Mouse (Mus musculus): Measurements from ENCODE around the gene P2rx6. TPM values are rescaled to one million over a fixed set of nuclear protein-coding genes. Genes with fewer than 3 reads are reported as not detected.
A peak's percentile ranks its signal among the peaks of the same experiment; 100 is the strongest.
"Not testable (repeated sequence)": the region's sequence is repeated elsewhere in the genome, so short reads cannot be mapped to it uniquely, and the experiment has no call there.

P2rx6 gene
- total RNA-seq, 2 experiments from 2014 or later = 0.36 to 0.68 TPM

DNA sequence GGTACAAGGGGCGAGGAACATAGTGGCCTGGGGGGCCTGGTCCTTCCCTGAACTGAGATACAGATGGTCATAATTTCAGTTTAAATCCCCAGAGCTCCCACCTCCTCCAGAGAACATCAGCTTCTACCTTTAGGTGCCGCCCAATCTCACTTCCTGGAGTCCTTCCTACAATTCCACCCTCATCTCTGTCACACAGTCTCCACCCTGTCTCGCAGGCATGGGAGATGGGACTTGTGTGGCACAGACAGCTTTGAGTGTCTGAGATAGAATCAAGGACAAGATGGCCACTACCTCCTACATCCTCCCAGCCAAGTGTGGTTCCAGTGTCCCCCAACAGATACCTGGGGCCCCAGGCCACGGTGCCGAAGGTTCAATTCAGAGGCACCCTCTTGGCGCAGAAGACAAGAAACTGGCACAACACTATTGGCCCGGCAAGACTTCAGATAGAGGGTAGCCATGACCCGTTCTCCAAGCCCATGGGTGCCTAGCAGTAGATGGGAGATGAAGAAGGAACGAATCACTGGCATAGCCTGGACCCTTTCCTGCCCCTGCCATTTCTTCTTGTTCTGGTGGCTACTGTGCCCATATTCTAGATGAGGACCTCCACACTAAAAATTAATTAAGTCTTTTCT is 2.2 kb upstream of the P2rx6 start:
- no peak for DNase-seq
- intact Hi-C loops (cut with DNase I) = loop anchor here (5.0 kb wide), 1 partner anchor 58 kb away; the partner anchor contains the start of gene Smpd4

DNA sequence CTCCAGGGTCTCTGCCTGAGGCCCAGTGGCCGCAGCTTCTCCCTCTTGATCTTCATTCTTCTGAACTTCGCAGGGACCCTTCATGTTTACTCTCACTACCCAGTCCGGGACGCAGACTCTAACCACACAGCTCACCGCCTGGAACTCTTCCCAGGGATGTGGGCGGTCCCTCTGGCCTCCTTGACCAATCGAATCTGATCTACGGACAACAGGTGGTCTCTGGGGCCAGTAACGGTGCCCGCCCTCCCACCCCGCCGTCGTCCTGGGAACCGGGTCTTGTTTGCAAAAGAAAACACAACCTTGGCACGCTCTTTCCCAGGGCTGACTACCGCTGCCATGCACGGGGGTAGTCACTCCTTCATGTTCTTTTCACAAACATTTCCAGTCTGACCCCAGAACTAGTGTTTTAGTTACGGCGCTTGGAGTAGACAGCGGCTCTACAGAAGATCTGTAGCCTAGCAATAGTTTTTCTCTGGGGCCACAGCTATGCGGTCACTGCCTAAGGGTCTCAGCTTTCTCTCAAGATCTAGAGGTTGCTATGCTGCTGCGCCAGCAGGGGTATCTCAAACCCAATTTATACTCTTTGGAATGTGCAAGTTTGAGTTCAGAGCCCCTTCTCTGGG is 446 bp upstream of the P2rx6 start, which contains the start of gene Lrrc74b:
Lrrc74b (minus strand) TSS at position 120 of the 623 bp plus-strand sequence.
- DNase-seq = peak; percentile 73
- intact Hi-C loops (cut with DNase I) = no loop called here

DNA sequence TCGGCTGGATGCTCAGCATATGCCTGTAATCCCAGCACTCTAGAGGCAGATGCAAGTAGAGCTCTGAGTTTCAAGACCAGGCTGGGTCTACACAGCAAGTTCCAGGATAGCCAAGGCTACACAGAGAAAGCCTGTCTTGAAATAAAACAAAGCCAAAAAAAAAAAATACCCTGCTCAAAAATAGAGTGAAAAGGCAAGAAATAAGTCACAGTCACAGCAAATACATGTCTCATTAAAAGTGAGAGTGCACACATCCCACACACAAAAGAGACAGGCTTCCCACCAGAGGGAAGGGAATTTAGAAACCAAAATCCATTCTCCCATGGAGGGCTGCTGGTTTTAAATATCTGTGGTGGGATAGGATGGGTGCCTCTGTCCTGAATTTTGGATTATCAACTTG is 1.9 kb downstream of the P2rx6 start:
- DNase-seq = no peak
- intact Hi-C loops (cut with DNase I) = no loop called here

DNA sequence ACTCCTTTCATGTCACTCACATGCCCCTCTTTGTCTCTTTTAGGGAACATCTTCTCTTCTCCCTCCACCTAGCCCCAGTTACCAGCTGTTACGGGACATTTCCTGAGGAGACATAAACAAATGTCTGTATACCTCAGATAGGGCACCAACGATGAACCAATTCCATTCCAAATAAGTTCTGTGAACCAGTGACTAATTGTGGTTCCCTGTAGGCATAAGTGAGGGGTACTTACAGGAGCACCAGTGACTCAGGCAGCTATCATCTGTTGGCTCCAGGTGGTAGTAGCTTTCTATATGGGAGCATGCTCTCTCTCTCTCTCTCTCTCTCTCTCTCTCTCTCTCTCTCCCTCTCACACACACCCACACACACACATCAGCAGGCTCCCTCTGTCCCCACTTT is 2.5 kb downstream of the P2rx6 start:
- no peak for DNase-seq
- intact Hi-C loops (cut with DNase I) = no loop called here

DNA sequence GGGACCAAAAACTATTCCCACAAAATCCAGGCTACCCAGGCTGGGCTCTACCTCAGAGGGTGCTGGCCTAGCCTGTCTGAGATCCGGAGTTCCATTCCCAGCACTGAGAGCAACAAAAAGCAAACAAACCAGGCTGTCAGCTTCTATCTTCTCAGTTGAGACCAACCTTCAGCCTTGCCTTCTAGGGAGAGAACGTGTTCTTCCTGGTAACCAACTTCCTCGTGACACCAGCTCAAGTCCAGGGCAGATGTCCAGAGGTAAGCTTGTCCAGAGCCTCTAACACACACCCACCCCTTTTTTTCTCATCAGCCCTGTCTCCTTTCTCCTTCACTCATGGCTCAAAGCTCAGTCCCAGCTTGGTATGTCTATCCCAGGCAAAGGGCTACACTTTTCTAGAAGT is 3.1 kb downstream of the P2rx6 start:
- intact Hi-C loops (cut with DNase I) = no loop called here
- DNase-seq = no peak

DNA sequence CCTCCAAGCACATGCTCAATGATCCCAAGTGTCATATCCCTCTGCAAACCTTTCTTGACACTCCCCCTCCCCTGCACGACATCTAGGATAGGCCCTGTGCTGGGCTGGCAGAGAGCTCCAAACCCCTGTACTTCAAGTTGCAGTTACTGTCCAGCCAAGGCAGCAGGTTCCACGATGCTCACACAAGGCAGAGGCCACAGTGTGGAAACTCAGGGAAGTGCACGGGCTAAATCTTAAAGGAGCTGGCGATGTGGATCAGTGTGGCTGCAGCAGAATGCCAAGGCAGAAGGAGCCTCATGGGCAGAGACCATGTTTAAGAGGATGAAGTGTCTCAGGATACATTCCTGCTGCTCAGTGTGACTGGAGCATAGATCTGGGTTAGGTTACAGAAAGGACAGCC is 4.5 kb downstream of the P2rx6 start:
- intact Hi-C loops (cut with DNase I) = no loop called here
- no peak for DNase-seq

DNA sequence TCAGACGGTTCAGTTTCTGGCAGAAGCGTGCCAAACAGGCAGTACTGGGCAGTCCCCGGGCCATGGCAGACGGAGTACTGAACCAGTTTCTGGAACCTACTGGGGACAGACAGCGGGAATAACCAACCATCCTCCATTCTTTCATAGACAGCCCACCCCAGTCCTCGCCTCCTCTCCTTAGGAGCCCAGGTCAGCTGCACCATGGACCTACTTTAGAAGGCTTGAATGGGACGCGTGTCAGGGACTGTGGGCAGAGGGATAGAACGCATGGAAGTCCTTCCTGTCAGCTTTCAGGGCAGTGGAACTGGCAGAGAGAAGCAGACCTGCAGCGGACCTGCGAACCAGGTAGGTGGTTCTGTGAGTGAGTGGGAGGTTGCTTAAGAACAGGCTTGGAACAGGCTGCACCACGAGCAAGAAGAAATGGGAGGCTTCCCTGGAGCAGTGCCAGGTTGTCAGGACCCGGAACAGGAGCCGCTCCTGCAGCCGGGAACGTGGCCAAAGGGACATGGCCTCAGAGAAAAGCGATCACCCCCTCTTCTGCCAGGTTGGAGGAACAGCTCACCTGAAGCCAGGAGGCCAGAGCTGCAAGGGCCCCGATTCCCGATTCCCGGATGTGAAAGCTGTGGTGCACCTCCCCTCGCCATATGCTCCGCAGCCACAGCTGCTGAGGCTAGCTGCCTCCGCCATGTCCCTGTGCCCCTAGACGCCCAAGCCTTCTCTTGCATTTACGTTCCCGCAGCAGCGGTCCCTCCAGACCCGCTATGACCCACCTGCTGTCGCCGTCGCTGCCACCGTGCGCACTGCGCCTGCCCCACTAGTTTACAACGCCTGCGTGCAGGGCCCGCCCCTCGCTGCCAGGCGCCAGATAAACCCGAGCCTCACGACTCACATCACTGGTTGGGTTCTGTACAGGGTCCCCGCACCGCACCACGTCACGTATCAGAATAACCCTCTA is 14.5 kb downstream of the P2rx6 start:
- intact Hi-C loops (cut with DNase I) = no loop called here
- peak; percentile 84 for DNase-seq

DNA sequence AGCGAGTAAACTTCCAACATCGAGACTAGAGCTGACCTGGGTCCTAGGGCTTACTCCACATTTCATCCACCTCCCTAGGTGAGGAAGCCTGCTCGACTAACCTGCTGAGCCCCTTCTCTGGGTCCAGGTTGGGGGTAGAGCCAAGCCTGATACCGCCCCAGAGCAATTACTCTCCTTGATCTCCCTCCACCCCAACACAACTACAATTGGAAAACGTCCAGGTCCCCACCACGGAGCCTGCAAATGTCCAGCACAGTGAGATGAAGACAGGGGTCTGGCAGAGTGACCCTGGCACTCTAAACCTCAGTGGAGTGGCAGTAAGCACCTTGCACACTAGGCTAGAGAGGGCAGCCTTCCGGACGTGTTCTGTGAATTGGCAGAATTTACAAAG is 15.1 kb downstream of the P2rx6 start:
- intact Hi-C loops (cut with DNase I) = no loop called here
- no peak for DNase-seq

DNA sequence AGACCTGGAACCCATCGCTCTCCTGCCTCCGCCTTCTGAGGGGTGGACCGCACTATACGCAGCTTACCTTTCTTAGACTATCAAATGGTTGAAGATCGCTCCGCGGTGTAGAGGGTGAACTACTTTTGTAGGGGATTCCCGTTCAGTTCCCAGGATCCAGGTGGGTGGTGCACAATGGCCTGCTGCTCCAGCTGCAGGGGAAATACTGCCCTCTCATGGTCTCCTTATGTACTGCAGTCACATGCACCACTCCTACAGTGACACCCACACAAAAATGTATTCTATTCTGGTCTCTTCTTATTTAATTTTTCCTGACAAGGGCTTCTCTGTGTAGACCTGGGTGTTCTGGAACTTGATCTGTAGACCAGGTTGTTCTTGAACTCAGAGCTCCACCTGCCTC is 21.4 kb downstream of the P2rx6 start, which contains the start of gene Slc7a4:
Slc7a4 (minus strand) TSS at position 151 of the 400 bp plus-strand sequence.
- intact Hi-C loops (cut with DNase I) = no loop called here

DNA sequence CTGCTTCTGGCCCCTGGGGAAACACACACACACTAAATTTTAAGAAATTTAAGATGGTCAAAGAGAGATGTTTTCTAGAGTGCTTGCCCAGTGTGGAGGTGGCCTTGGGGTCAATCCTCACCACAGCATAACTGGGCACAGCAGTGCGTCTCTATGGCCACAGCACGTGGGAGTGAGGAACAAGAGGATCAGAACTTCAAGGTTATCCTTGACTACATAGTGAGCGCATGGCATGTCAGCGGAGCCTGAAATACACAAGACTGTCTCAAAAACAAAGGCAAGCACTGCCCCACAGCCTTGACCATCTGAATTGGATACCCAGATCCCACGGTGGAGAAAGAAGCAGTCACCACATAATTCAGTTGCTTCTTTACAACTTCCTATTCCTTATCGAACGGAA is 22.9 kb downstream of the P2rx6 start:
- DNase-seq = no peak
- intact Hi-C loops (cut with DNase I) = no loop called here

More for the DNA sequence above, 21.4 kb downstream of the P2rx6 start, which contains the start of gene Slc7a4:
- DNase-seq = no peak

DNA sequence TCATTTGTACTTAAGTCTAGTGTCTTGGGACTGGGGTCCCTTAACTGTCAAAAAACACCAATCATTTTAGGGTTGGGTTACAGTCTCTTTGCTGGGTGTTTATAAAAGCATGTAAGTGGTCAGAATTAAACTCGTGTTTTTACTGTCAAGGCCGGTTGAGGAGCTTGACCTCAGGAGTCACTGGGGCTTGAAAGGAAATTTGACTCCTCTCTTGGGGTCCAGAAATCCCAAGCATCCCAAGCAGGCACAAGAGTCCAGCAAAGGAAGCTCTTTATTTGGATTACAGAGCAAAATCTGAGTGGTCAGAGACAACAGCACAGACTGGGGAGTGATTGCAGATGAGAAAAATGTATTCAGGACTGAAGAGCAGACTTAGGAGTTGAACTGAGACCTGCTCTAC is 29.0 kb downstream of the P2rx6 start:
- DNase-seq = no peak
- intact Hi-C loops (cut with DNase I) = no loop called here

DNA sequence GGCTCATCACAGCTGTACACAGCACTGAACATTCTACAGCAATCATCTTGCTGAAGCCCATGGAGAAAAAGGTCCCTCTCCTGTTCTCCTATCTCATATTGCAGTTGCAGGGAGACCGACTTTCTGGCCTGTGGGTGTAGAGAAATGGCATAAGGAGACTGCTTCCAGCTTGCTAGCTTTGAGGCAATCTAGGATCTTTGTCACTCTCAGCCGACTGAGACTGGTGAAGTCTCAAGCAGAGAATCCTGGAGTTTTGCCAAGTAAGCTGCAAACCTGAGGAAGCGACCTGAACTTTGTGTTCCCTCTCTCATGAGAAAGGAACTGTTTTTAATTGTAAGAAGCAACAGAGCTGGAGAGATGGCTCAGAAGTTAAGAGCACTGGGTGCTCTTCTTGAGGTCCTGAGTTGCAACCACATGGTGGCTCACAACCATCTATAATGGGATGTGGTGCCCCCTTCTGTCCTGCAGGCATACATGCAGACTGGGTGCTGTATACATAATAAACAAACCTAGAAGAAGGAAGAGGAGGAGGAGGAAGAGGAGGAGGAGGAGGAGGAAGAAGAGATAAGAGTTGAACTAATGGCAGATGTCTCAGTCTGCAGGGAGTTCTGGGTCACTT is 39.4 kb downstream of the P2rx6 start:
- intact Hi-C loops (cut with DNase I) = no loop called here
- DNase-seq = no peak

DNA sequence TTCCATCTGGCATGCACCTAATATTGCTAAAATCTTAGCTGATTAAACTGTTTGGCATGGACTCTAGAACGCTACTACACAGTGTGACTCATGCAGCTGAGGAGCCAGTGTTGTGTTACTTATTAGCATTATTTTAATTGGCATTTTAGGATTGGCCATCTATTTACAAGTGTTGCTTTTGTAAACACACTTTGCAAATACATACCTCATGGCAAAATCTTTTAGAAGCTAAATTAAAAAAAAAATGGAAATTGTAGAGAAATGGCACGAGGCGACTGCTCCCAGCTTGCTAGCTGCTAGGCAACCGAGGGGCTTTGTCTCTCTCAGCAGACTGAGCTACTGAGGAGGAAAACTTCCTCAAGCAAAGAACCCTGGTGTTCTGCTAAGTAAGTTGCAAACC is 43.3 kb downstream of the P2rx6 start:
- intact Hi-C loops (cut with DNase I) = no loop called here
- DNase-seq = no peak

DNA sequence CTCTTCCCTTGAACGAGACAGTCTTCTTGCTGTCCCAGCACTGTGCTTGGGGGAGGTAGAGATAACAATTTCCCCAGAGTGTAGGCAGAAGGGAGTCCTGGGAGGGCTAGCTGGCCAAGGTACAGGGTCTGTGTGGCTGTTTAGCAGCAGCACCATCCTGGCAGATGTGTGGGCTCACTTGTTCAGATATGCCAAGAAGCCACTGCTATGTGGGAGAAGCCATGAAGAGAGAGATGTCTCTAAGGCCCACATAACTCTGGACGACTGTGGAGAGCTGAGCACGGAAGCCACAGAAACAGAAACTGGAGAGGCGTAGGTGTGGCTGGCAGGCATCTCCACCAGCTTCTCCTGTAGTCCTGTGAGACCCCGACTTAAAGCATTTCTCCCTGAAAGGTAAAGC is 44.0 kb downstream of the P2rx6 start:
- intact Hi-C loops (cut with DNase I) = no loop called here
- no peak for DNase-seq

DNA sequence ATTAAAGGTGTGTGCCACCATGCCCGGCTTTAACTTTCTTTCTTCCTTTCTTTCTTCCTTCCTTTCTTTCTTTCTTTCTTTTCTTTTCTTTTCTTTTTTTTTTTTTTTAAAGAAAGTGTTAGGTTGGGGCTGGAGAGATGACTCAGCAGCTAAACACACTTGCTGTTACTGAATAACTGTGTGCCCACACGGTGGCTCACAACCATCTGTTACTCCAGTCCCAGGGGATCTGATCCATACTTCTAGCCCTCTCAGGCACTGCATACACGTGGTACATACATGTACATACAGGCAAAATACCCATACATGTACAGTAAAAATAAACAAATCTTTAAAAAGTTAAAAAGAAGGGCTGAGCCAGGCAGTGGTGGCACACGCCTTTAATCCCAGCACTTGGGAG is 49.7 kb downstream of the P2rx6 start:
- intact Hi-C loops (cut with DNase I) = no loop called here
- DNase-seq = no peak

DNA sequence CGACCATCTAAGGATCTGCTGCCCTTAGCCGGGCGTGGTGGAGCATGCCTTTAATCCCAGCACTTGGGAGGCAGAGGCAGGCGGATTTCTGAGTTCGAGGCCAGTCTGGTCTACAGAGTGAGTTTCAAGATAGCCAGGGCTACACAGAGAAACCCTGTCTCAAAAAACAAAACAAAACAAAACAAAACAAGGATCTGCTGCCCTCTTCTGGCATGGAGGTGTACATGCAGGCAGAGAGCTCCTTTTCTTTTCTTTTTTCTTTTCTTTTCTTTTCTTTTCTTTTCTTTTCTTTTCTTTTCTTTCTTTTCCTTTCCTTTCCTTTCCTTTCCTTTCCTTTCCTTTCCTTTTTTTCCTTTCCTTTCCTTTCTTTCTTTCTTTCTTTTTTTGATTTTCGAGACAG is 53.1 kb downstream of the P2rx6 start:
- not testable (repeated sequence) for DNase-seq
- intact Hi-C loops (cut with DNase I) = loop anchor here (5.0 kb wide), 1 partner anchor 57 kb away; no protein-coding TSS in a partner anchor

DNA sequence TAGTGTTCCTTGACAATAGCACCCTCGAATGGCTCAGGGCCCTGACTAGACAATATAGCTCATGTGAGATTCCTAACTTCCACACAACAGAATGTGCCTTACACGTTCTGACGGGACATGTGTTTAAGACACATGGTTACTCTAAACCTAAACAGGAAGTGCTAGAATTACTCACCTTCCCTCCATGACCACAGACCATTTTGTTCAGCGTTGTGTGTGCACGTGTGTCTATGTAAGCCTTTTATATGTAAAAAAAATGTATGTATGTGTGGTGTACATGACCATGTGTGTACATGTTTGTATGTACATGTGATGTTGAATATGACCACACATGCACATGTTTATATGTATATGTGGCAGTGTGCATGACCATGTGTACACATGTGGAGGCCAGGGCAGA is 54.5 kb downstream of the P2rx6 start:
- intact Hi-C loops (cut with DNase I) = loop anchor here (5.0 kb wide), 1 partner anchor 59 kb away; no protein-coding TSS in a partner anchor
- no peak for DNase-seq

DNA sequence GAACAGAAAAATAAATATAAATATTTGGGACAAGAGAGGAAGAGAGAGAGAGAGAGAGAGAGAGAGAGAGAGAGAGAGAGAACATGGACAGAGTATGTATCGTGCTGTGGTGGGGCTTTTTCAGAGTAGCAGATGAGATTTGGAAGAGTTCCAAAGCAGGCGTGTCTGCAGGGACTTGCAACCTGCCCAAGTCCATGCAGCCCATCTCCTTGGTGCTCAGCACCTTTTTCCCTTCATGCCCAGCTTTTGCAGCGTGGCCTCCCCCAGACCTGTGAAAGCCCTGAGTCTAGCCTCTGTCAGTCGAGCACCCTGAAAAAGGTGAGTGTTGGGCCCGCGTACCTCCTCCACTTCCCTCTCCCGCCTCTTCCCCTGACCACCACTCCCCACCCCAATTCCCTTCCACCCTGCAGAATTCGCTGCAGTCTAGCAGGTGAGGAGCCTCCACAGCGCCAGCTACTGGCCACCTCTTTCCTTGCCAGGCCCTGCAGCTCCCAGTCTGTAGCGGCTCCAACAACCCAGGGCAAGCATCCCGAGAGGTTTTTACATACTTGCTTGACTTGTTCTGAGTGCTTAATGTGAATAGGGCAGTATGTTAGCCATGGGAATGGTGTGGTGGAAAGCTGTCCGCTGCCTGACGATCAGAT is 56.4 kb downstream of the P2rx6 start:
- intact Hi-C loops (cut with DNase I) = loop anchor here (5.0 kb wide), 1 partner anchor 61 kb away; no protein-coding TSS in a partner anchor
- DNase-seq = peak; percentile 52

DNA sequence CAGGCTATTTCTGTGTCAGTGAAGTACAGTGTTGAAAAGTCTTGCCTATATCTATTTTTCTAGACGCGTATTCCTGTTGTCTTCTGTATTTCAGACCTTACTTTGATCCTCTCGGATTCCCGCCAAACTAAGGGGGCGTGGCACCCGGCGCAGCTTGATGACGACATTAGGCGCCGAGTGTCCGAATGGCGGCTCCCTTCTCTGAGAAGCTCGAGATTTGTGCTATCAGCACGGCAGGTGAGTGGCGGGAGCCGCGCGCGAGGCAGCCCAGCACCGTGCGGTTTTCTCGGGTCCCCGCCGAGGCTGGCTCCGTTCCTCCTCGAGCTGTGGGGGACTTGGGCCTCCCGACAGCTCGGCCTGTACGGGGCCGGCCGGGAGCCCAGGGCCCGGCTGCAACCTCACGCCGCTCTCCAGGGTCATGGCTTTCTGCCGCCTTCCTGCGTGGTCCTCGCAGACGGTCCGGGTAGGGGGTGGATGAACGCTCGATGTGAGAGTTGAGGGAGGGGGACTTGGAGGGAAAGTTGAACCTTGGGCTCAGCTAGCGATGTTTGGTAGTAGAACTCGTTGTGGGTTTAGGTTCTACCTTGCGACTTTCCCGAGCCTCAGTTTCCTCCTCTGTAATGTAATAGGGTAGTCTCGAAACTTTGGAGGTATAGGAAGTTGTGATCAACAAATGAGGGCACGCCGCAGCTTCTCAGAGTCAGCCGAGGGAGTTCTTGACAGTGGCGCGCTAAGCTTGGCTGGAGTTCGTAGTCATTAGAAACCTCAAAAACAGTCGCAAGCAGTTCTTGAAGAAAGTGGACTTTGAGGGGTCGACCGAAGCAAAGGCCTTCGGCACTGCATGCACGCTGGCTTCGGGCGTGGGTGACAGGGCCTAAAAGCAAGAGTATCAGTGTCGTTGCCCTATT is 57.8 kb downstream of the P2rx6 start, which contains the start of gene Smpd4:
Smpd4 (plus strand) TSS at position 157 of the 908 bp plus-strand sequence.
- intact Hi-C loops (cut with DNase I) = loop anchor here (5.0 kb wide), 1 partner anchor 62 kb away; no protein-coding TSS in a partner anchor

More for the DNA sequence above, 57.8 kb downstream of the P2rx6 start, which contains the start of gene Smpd4:
- peak; percentile 91 for DNase-seq
